Mouse (Mus musculus) hindbrain, embryonic 16.5 days (tissue): ENCODE results near the gene Stox2. TPM values are rescaled to one million over a fixed set of nuclear protein-coding genes. Genes with fewer than 3 reads are reported as not detected.

Experiments used
- ATAC-seq: fragments of 200-750 bp; cut with Nextera tagmentation; 2 replicates; pipeline ENCODE4 v1.8.0; 2017; ENCODE audit warnings: moderate TSS enrichment, moderate library complexity
- H3K27ac ChIP-seq: fragments of 300-500 bp; sonication (generic); 2 replicates; pipeline ENCODE4 v1.5.1; 2014; ENCODE audit warnings: low read depth, mild to moderate bottlenecking, control low read depth, low read length, moderate library complexity
- H3K27me3 ChIP-seq: fragments of 300-500 bp; sonication (generic); replicated peaks from 2 replicates; pipeline ENCODE4 v1.6.1; 2014; ENCODE audit warnings: low read length; ENCODE audit not compliant: control insufficient read depth, insufficient read depth
- H3K36me3 ChIP-seq: fragments of 300-500 bp; sonication (generic); 2 replicates; pipeline ENCODE4 v1.6.1; 2014; ENCODE audit warnings: mild to moderate bottlenecking, low read length, moderate library complexity, mixed read lengths; ENCODE audit not compliant: control insufficient read depth, insufficient read depth
- H3K4me1 ChIP-seq: fragments of 300-500 bp; sonication (generic); 2 replicates; pipeline ENCODE4 v1.6.1; 2014; ENCODE audit warnings: low read depth, low read length; ENCODE audit not compliant: control insufficient read depth, insufficient read depth
- H3K4me2 ChIP-seq: fragments of 300-500 bp; sonication (generic); 2 replicates; pipeline ENCODE4 v1.6.1; 2014; ENCODE audit warnings: mild to moderate bottlenecking, low read length, control low read depth, moderate library complexity
- H3K4me3 ChIP-seq: fragments of 300-500 bp; sonication (generic); 2 replicates; pipeline ENCODE4 v1.5.1; 2014; ENCODE audit warnings: mild to moderate bottlenecking, low read length, control low read depth, moderate library complexity
- H3K9ac ChIP-seq: fragments of 300-500 bp; sonication (generic); 2 replicates; pipeline ENCODE4 v1.6.1; 2014; ENCODE audit warnings: low read depth, mild to moderate bottlenecking, control low read depth, low read length, moderate library complexity
- H3K9me3 ChIP-seq: fragments of 300-500 bp; sonication (generic); 2 replicates; pipeline ENCODE4 v1.6.1; 2014; ENCODE audit warnings: mild to moderate bottlenecking, low read length, moderate library complexity; ENCODE audit not compliant: control insufficient read depth
- WGBS: fragments of 180-500 bp; shearing (Covaris S2); extraction: QIAGEN DNeasy Blood & Tissue Kit; methylation state at CpG from one replicate; pipeline ENCODE4 v1.1.7; 2014; 5-methylcytosine and 5-hydroxymethylcytosine counted together
- polyA plus RNA-seq: library from polyadenylated mRNA; unstranded; fragments of >200 nt; fragmentation: Nextera tagmentation; extraction: Ambion mirVana; gene quantifications from 2 replicates; pipeline ENCODE4 v1.2.1, GENCODE M21; 2015

Gene Stox2
- polyA plus RNA-seq, 1 experiment from 2014 or later = 28.5 TPM

GRCm38 (mm10) chr8:47250832-47251231 lies 195.3 kb downstream of the Stox2 start:
- no peaks in the 10 kb centered on the region for H3K36me3 ChIP-seq
- no peak overlapping the region for H3K4me3 ChIP-seq
- H3K27ac ChIP-seq = no peak overlapping the region
- no peaks in the 10 kb centered on the region for H3K27me3 ChIP-seq
- H3K9ac ChIP-seq = no peak overlapping the region
- H3K9me3 ChIP-seq = no peaks in the 10 kb centered on the region
- H3K4me2 ChIP-seq = no peak overlapping the region
- 79% methylated on average over 4 of the region's 4 CpGs for WGBS
- no peak for ATAC-seq
- peaks cover 5% of the 10 kb centered on the region; the same call in 1 of the 2 replicates for H3K4me1 ChIP-seq

GRCm38 (mm10) chr8:47245116-47245515 lies 201.0 kb downstream of the Stox2 start:
- WGBS = 51% methylated on average over 4 of the region's 4 CpGs
- ATAC-seq = no peak
- no peak overlapping the region for H3K4me3 ChIP-seq
- H3K4me2 ChIP-seq = no peak overlapping the region
- no peaks in the 10 kb centered on the region for H3K36me3 ChIP-seq
- H3K9ac ChIP-seq = no peak overlapping the region
- no peaks in the 10 kb centered on the region for H3K27me3 ChIP-seq
- H3K4me1 ChIP-seq = peaks cover 44% of the 10 kb centered on the region
- H3K9me3 ChIP-seq = no peaks in the 10 kb centered on the region
- no peak overlapping the region for H3K27ac ChIP-seq

- H3K27ac ChIP-seq = peak overlapping the region; percentile 89
- peaks cover 45% of the 10 kb centered on the region for H3K4me1 ChIP-seq
- 84% methylated on average over 15 of the region's 15 CpGs for WGBS
- H3K4me3 ChIP-seq = no peak overlapping the region
- H3K9me3 ChIP-seq = no peaks in the 10 kb centered on the region
- peak overlapping the region; percentile 66 for H3K4me2 ChIP-seq
- no peaks in the 10 kb centered on the region for H3K27me3 ChIP-seq
- H3K36me3 ChIP-seq = no peaks in the 10 kb centered on the region
- ATAC-seq = no peak
- 0 out of 2 replicates have a peak overlapping the region, but pooled peaks have one; percentile 35 for H3K9ac ChIP-seq
Observed at GRCm38 (mm10) chr8:47244202-47244601, 202.0 kb downstream of the Stox2 start.

GRCm38 (mm10) chr8:47243631-47244030 lies 202.5 kb downstream of the Stox2 start:
- Histone ChIP-seq H3K4me3 (peak overlapping the region; percentile 40), H3K27me3 (no peaks in the 10 kb centered on the region), H3K27ac (peak overlapping the region; percentile 89), H3K4me2 (peak overlapping the region; percentile 66), H3K4me1 (peaks cover 43% of the 10 kb centered on the region), H3K36me3 (no peaks in the 10 kb centered on the region), H3K9ac (peak overlapping the region; percentile 35), H3K9me3 (no peaks in the 10 kb centered on the region)
- 35% methylated on average over 12 of the region's 12 CpGs for WGBS
- no peak for ATAC-seq

- peak overlapping the region; percentile 51 for H3K9ac ChIP-seq
- peak overlapping the region; percentile 89 for H3K27ac ChIP-seq
- H3K4me2 ChIP-seq = peak overlapping the region; percentile 66
- H3K36me3 ChIP-seq = no peaks in the 10 kb centered on the region
- ATAC-seq = peak; percentile 67
- peaks cover 39% of the 10 kb centered on the region for H3K4me1 ChIP-seq
- H3K4me3 ChIP-seq = peak overlapping the region; percentile 40
- no peaks in the 10 kb centered on the region for H3K27me3 ChIP-seq
- WGBS = 16% methylated on average over 8 of the region's 8 CpGs
- H3K9me3 ChIP-seq = no peaks in the 10 kb centered on the region
Observed at GRCm38 (mm10) chr8:47243016-47243630, 203.0 kb downstream of the Stox2 start.

- no peaks in the 10 kb centered on the region for H3K27me3 ChIP-seq
- no peaks in the 10 kb centered on the region for H3K9me3 ChIP-seq
- H3K4me1 ChIP-seq = peaks cover 39% of the 10 kb centered on the region
- peak; percentile 97 for ATAC-seq
- peak overlapping the region; percentile 40 for H3K4me3 ChIP-seq
- H3K9ac ChIP-seq = peak overlapping the region; percentile 62
- peak overlapping the region; percentile 89 for H3K27ac ChIP-seq
- H3K4me2 ChIP-seq = peak overlapping the region; percentile 66
- 8% methylated on average over 17 of the region's 17 CpGs for WGBS
- no peaks in the 10 kb centered on the region for H3K36me3 ChIP-seq
Observed at GRCm38 (mm10) chr8:47242207-47243004, 203.8 kb downstream of the Stox2 start.

GRCm38 (mm10) chr8:47241421-47242078 lies 204.6 kb downstream of the Stox2 start:
- no peaks in the 10 kb centered on the region for H3K9me3 ChIP-seq
- WGBS = 21% methylated on average over 13 of the region's 13 CpGs
- H3K4me3 ChIP-seq = peak overlapping the region; percentile 40
- H3K9ac ChIP-seq = peak overlapping the region; percentile 62
- ATAC-seq = no peak
- H3K4me2 ChIP-seq = peak overlapping the region; percentile 66
- H3K4me1 ChIP-seq = peaks cover 39% of the 10 kb centered on the region
- H3K27me3 ChIP-seq = no peaks in the 10 kb centered on the region
- H3K36me3 ChIP-seq = no peaks in the 10 kb centered on the region
- peak overlapping the region; percentile 89 for H3K27ac ChIP-seq

GRCm38 (mm10) chr8:47240871-47241270 lies 205.3 kb downstream of the Stox2 start:
- Histone ChIP-seq H3K9ac (no peak overlapping the region), H3K27ac (0 out of 2 replicates have a peak overlapping the region, but pooled peaks have one; percentile 20), H3K4me3 (peak overlapping the region; percentile 7), H3K4me1 (peaks cover 39% of the 10 kb centered on the region), H3K9me3 (no peaks in the 10 kb centered on the region), H3K27me3 (no peaks in the 10 kb centered on the region), H3K36me3 (no peaks in the 10 kb centered on the region), H3K4me2 (peak overlapping the region; percentile 66)
- no peak for ATAC-seq
- WGBS = 24% methylated on average over 4 of the region's 4 CpGs

GRCm38 (mm10) chr8:47240266-47240665 lies 205.9 kb downstream of the Stox2 start:
- Histone ChIP-seq H3K9me3 (no peaks in the 10 kb centered on the region), H3K27me3 (no peaks in the 10 kb centered on the region), H3K9ac (no peak overlapping the region), H3K4me2 (peak overlapping the region; percentile 66), H3K36me3 (no peaks in the 10 kb centered on the region), H3K4me1 (peaks cover 39% of the 10 kb centered on the region), H3K4me3 (no peak overlapping the region), H3K27ac (peak overlapping the region; percentile 23; the same call in 1 of the 2 replicates)
- ATAC-seq = no peak
- 16% methylated on average over 7 of the region's 7 CpGs for WGBS
